Mouse (Mus musculus) ES-E14 (cell line): Measurements from ENCODE around the gene Hist1h3g. TPM values are rescaled to one million over a fixed set of nuclear protein-coding genes. Genes with fewer than 3 reads are reported as not detected.

Experiments
- DNase-seq: peaks from one replicate; pipeline ENCODE4 v3.0.0-alpha.2; 2013; ENCODE audit warnings: low read depth, low spot score
- H3K27ac ChIP-seq: 2 replicates; pipeline ENCODE4 v1.5.1; 2012; ENCODE audit warnings: low read depth, mild to moderate bottlenecking, low read length, moderate library complexity, mixed read lengths; ENCODE audit not compliant: poor library complexity, insufficient read depth, severe bottlenecking
- H3K36me3 ChIP-seq: 2 replicates; pipeline ENCODE4 v1.6.1; 2012; ENCODE audit warnings: mild to moderate bottlenecking, low read length, moderate library complexity, mixed read lengths; ENCODE audit not compliant: control insufficient read depth, poor library complexity, insufficient read depth, severe bottlenecking
- H3K4me1 ChIP-seq, 2 experiments: fragments of 150-350 bp in 1 of 2; sonication (generic) in 1 of 2; 2 replicates each; pipeline ENCODE4 v1.6.1; 2012; ENCODE audit warnings: low read length in 2 of 2, mild to moderate bottlenecking in 1 of 2, mixed read lengths in 1 of 2; ENCODE audit not compliant: control insufficient read depth in 2 of 2, insufficient read depth in 2 of 2, poor library complexity in 1 of 2
- H3K4me3 ChIP-seq, 2 experiments: fragments of 150-350 bp in 1 of 2; sonication (generic) in 1 of 2; 2 replicates each; pipeline ENCODE4 v1.5.1; 2012; ENCODE audit warnings: low read length in 2 of 2, low read depth in 1 of 2, mild to moderate bottlenecking in 1 of 2, mixed read lengths in 1 of 2; ENCODE audit not compliant: insufficient read depth in 1 of 2, poor library complexity in 1 of 2, severe bottlenecking in 1 of 2
- H3K9ac ChIP-seq: 2 replicates; pipeline ENCODE4 v1.6.1; 2012; ENCODE audit warnings: low read depth, mild to moderate bottlenecking, low read length, mixed read lengths; ENCODE audit not compliant: poor library complexity, insufficient read depth, severe bottlenecking
- H3K9me3 ChIP-seq: fragments of 150-350 bp; sonication (generic); 2 replicates; pipeline ENCODE4 v1.6.1; 2012; ENCODE audit warnings: low read depth, mild to moderate bottlenecking, low read length; ENCODE audit not compliant: control insufficient read depth, insufficient read depth
- CHD2 ChIP-seq: IDR thresholded peaks from 2 replicates; pipeline ENCODE4 v1.6.1; 2014; ENCODE audit warnings: mild to moderate bottlenecking, low read depth, low read length, inconsistent platforms
- HCFC1 ChIP-seq: IDR thresholded peaks from 2 replicates; pipeline ENCODE4 v1.6.1; 2012; ENCODE audit warnings: low read length, inconsistent platforms, borderline replicate concordance; ENCODE audit not compliant: insufficient read depth
- MAFK ChIP-seq: IDR thresholded peaks from 2 replicates; pipeline ENCODE4 v1.6.1; 2014; ENCODE audit warnings: mild to moderate bottlenecking, low read depth, low read length, inconsistent platforms; ENCODE audit not compliant: insufficient read depth
- ZC3H11A ChIP-seq: IDR thresholded peaks from 2 replicates; pipeline ENCODE4 v1.6.1; 2012; ENCODE audit warnings: low read depth, mild to moderate bottlenecking, inconsistent platforms, low read length, borderline replicate concordance
- ZNF384 ChIP-seq: IDR thresholded peaks from 2 replicates; pipeline ENCODE4 v1.6.1; 2012; ENCODE audit warnings: low read depth, low read length, inconsistent platforms
- in situ Hi-C, 2 experiments: fragments of 600-800 bp; cut with MboI; formaldehyde crosslinking; loops; one replicate each; pipeline ENCODE4 v1.15.1; 2025; ENCODE audit warnings: low sequenced_read_pairs in 2 of 2, inconsistent platforms in 1 of 2; ENCODE audit not compliant: unreplicated experiment in 2 of 2
- total RNA-seq: library from RNA; depleted of rRNA; stranded (reverse); fragments of 300-350 nt; gene quantifications from 2 replicates; pipeline ENCODE4 v1.2.3, GENCODE M21; 2012; rRNA removed

The Hist1h3g gene
- total RNA-seq, 1 experiment = 621 TPM

DNA sequence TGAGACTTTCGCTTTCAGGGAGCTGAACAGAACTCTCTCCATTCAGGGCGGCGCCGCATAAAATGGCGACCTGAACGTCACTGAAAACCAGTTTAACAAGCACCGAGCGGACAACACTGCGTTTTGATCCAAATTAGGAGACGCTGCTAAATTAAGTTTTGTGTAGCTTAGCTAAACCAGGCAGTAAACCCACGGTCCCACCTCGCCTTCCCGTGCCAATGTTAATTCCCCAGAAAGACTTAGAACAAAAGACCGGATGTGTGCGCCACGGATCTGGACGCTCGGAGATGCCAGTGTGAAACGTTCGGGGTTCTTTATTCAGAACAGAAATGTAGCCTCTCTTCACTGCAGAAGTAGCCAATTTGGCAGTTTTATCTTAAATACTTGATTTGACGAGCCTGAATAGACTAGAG lies 49.8 kb downstream of the Hist1h3g start:
- peak overlapping the region; percentile 82 for H3K9ac ChIP-seq
- H3K4me1 ChIP-seq = peaks cover 0 to 10% of the 10 kb centered on the region in 2 experiments; a peak in 2 of 4 replicates
- in situ Hi-C loops = no loop called here
- H3K36me3 ChIP-seq = no peaks in the 10 kb centered on the region
- peak overlapping the region; percentile 95 for H3K27ac ChIP-seq
- H3K4me3 ChIP-seq = peak overlapping the region; percentile 36 to 57
- no peak for DNase-seq
- no peak for TF ChIP-seq MAFK
- TF ChIP-seq ZC3H11A = no peak
- no peak for TF ChIP-seq HCFC1
- TF ChIP-seq CHD2 = no peak
- TF ChIP-seq ZNF384 = no peak
- no peaks in the 10 kb centered on the region for H3K9me3 ChIP-seq

Other genes with a start within 250 kb of the Hist1h3g start
- gene Zfp322a, start 166.2 kb upstream of the Hist1h3g start, total RNA-seq = 15.8 and 15.9 TPM in 2 replicates
- gene Abt1, start 111.6 kb upstream of the Hist1h3g start, total RNA-seq = 10.5 and 15.5 TPM in 2 replicates
- 0.11 and 0.62 TPM in 2 replicates for gene Btn1a1, start 69.5 kb upstream of the Hist1h3g start, total RNA-seq
- 0.95 and 1.5 TPM in 2 replicates for gene Btn2a2, start 46.6 kb upstream of the Hist1h3g start, total RNA-seq
- 2,382 and 2,804 TPM in 2 replicates for gene Hist1h4h, start 4.4 kb upstream of the Hist1h3g start, total RNA-seq
- 1,402 and 1,887 TPM in 2 replicates for gene Hist1h2af, start 1.5 kb upstream of the Hist1h3g start, total RNA-seq
- gene Hist1h2bh, start 8.0 kb downstream of the Hist1h3g start, total RNA-seq = 98.5 and 146 TPM in 2 replicates
- gene Hist1h3f, start 8.6 kb downstream of the Hist1h3g start, total RNA-seq = 245 and 289 TPM in 2 replicates
- 1,886 and 2,172 TPM in 2 replicates for gene Hist1h4f, start 16.2 kb downstream of the Hist1h3g start, total RNA-seq
- 68.4 and 97.6 TPM in 2 replicates for gene Hist1h1d, start 17.8 kb downstream of the Hist1h3g start, total RNA-seq
- 792 and 864 TPM in 2 replicates for gene Hist1h3e, start 26.9 kb downstream of the Hist1h3g start, total RNA-seq
- 587 and 755 TPM in 2 replicates for gene Hist1h2ae, start 35.8 kb downstream of the Hist1h3g start, total RNA-seq
- gene Hist1h2bg, start 36.0 kb downstream of the Hist1h3g start, total RNA-seq = 1,383 and 2,074 TPM in 2 replicates
- 677 and 970 TPM in 2 replicates for gene Hist1h2bf, start 38.8 kb downstream of the Hist1h3g start, total RNA-seq
- 1,000 and 1,148 TPM in 2 replicates for gene Hist1h2ad, start 39.0 kb downstream of the Hist1h3g start, total RNA-seq
- gene Hist1h3d, start 40.3 kb downstream of the Hist1h3g start, total RNA-seq = 80.2 and 103 TPM in 2 replicates
- gene Hist1h4d, start 46.2 kb downstream of the Hist1h3g start, total RNA-seq = 713 and 869 TPM in 2 replicates
- gene Hist1h2be, start 85.7 kb downstream of the Hist1h3g start, total RNA-seq = 119 and 195 TPM in 2 replicates
- 131 and 207 TPM in 2 replicates for gene Hist1h1e, start 87.1 kb downstream of the Hist1h3g start, total RNA-seq
- 112 and 141 TPM in 2 replicates for gene Hist1h2ac, start 148.5 kb downstream of the Hist1h3g start, total RNA-seq
- 355 and 545 TPM in 2 replicates for gene Hist1h2bc, start 148.8 kb downstream of the Hist1h3g start, total RNA-seq
- gene Hist1h1t, start 160.4 kb downstream of the Hist1h3g start, total RNA-seq = 7.7 and 13.3 TPM in 2 replicates
- 326 and 496 TPM in 2 replicates for gene Hist1h4c, start 163.0 kb downstream of the Hist1h3g start, total RNA-seq
- 1.1 and 1.5 TPM in 2 replicates for gene Hfe, start 175.4 kb downstream of the Hist1h3g start, total RNA-seq
- gene Hist1h1c, start 203.4 kb downstream of the Hist1h3g start, total RNA-seq = 379 and 496 TPM in 2 replicates
- gene Hist1h3c, start 210.2 kb downstream of the Hist1h3g start, total RNA-seq = 970 and 1,161 TPM in 2 replicates
- gene Hist1h2bb, start 211.3 kb downstream of the Hist1h3g start, total RNA-seq = 1,224 and 1,736 TPM in 2 replicates
- 2,399 and 2,956 TPM in 2 replicates for gene Hist1h2ab, start 215.7 kb downstream of the Hist1h3g start, total RNA-seq
- 667 and 954 TPM in 2 replicates for gene Hist1h3b, start 216.8 kb downstream of the Hist1h3g start, total RNA-seq
- 1,054 and 1,339 TPM in 2 replicates for gene Hist1h4b, start 221.6 kb downstream of the Hist1h3g start, total RNA-seq
- 1,331 and 1,744 TPM in 2 replicates for gene Hist1h4a, start 225.8 kb downstream of the Hist1h3g start, total RNA-seq
- gene Hist1h3a, start 227.0 kb downstream of the Hist1h3g start, total RNA-seq = 470 and 728 TPM in 2 replicates
- 1,149 and 1,468 TPM in 2 replicates for gene Hist1h1a, start 228.2 kb downstream of the Hist1h3g start, total RNA-seq
- 0.21 and 0.40 TPM in 2 replicates for gene Trim38, start 234.5 kb downstream of the Hist1h3g start, total RNA-seq